Mouse (Mus musculus): ENCODE data around the gene Ace2. TPM values are rescaled to one million over a fixed set of nuclear protein-coding genes. Genes with fewer than 3 reads are reported as not detected.

The Ace2 gene
- polyA plus RNA-seq, 1 experiment = 0.08 TPM

GRCm38 (mm10) chrX:164173880-164174279 is 34.7 kb downstream of the Ace2 start:
- H3K4me3 ChIP-seq (ENCODE audit: control insufficient read depth, insufficient read depth, low read length) = no peak overlapping the region
- no peaks in the 10 kb centered on the region for H3K4me1 ChIP-seq (replicated peaks; ENCODE audit: control insufficient read depth, insufficient read depth, low read length)
- DNase-seq = no peak
- H3K27me3 ChIP-seq (ENCODE audit: control insufficient read depth, insufficient read depth, low read length) = no peaks in the 10 kb centered on the region
- 76% methylated on average over 4 of the region's 4 CpGs for WGBS
- no peaks in the 10 kb centered on the region for H3K36me3 ChIP-seq (ENCODE audit: control insufficient read depth, insufficient read depth, low read length)
- TF ChIP-seq CTCF (IDR thresholded peaks at IDR 0.05; ENCODE audit: borderline replicate concordance, control insufficient read depth, extremely low read depth, insufficient read depth, low read length, poor library complexity) (no peak), POLR2A (IDR thresholded peaks at IDR 0.05; ENCODE audit: control insufficient read depth, extremely low read depth, insufficient read depth, low read length, poor library complexity) (no peak)
- no peak overlapping the region for H3K27ac ChIP-seq (ENCODE audit: control insufficient read depth, insufficient read depth, low read length)

- H3K36me3 ChIP-seq (ENCODE audit: control insufficient read depth, insufficient read depth, low read length) = no peaks in the 10 kb centered on the region
- no peaks in the 10 kb centered on the region for H3K27me3 ChIP-seq (ENCODE audit: control insufficient read depth, insufficient read depth, low read length)
- TF ChIP-seq CTCF (IDR thresholded peaks at IDR 0.05; ENCODE audit: borderline replicate concordance, control insufficient read depth, extremely low read depth, insufficient read depth, low read length, poor library complexity) (no peak), POLR2A (IDR thresholded peaks at IDR 0.05; ENCODE audit: control insufficient read depth, extremely low read depth, insufficient read depth, low read length, poor library complexity) (no peak)
- 100% methylated on average over 1 of the region's 1 CpGs for WGBS
- no peak overlapping the region for H3K27ac ChIP-seq (ENCODE audit: control insufficient read depth, insufficient read depth, low read length)
- DNase-seq = no peak
- H3K4me3 ChIP-seq (ENCODE audit: control insufficient read depth, insufficient read depth, low read length) = no peak overlapping the region
- no peaks in the 10 kb centered on the region for H3K4me1 ChIP-seq (replicated peaks; ENCODE audit: control insufficient read depth, insufficient read depth, low read length)
Measured at GRCm38 (mm10) chrX:164175311-164175710, 36.2 kb downstream of the Ace2 start.

GRCm38 (mm10) chrX:164175780-164176179 is 36.6 kb downstream of the Ace2 start:
- DNase-seq = no peak
- no peak overlapping the region for H3K4me3 ChIP-seq (ENCODE audit: control insufficient read depth, insufficient read depth, low read length)
- H3K27ac ChIP-seq (ENCODE audit: control insufficient read depth, insufficient read depth, low read length) = no peak overlapping the region
- 56% methylated on average over 2 of the region's 2 CpGs for WGBS
- no peaks in the 10 kb centered on the region for H3K36me3 ChIP-seq (ENCODE audit: control insufficient read depth, insufficient read depth, low read length)
- H3K27me3 ChIP-seq (ENCODE audit: control insufficient read depth, insufficient read depth, low read length) = no peaks in the 10 kb centered on the region
- TF ChIP-seq CTCF (IDR thresholded peaks at IDR 0.05; ENCODE audit: borderline replicate concordance, control insufficient read depth, extremely low read depth, insufficient read depth, low read length, poor library complexity) (no peak), POLR2A (IDR thresholded peaks at IDR 0.05; ENCODE audit: control insufficient read depth, extremely low read depth, insufficient read depth, low read length, poor library complexity) (no peak)
- H3K4me1 ChIP-seq (replicated peaks; ENCODE audit: control insufficient read depth, insufficient read depth, low read length) = no peaks in the 10 kb centered on the region

- TF ChIP-seq CTCF (IDR thresholded peaks at IDR 0.05; ENCODE audit: borderline replicate concordance, control insufficient read depth, extremely low read depth, insufficient read depth, low read length, poor library complexity) (no peak), POLR2A (IDR thresholded peaks at IDR 0.05; ENCODE audit: control insufficient read depth, extremely low read depth, insufficient read depth, low read length, poor library complexity) (no peak)
- Histone ChIP-seq H3K27me3 (ENCODE audit: control insufficient read depth, insufficient read depth, low read length) (no peaks in the 10 kb centered on the region), H3K27ac (ENCODE audit: control insufficient read depth, insufficient read depth, low read length) (no peak overlapping the region), H3K4me3 (ENCODE audit: control insufficient read depth, insufficient read depth, low read length) (no peak overlapping the region), H3K4me1 (replicated peaks; ENCODE audit: control insufficient read depth, insufficient read depth, low read length) (no peaks in the 10 kb centered on the region), H3K36me3 (ENCODE audit: control insufficient read depth, insufficient read depth, low read length) (no peaks in the 10 kb centered on the region)
- DNase-seq = no peak
- WGBS = 89% methylated on average over 2 of the region's 2 CpGs
Measured at GRCm38 (mm10) chrX:164178856-164179255, 39.7 kb downstream of the Ace2 start.

- WGBS = 6% methylated on average over 3 of the region's 3 CpGs
- Histone ChIP-seq H3K36me3 (ENCODE audit: control insufficient read depth, insufficient read depth, low read length) (no peaks in the 10 kb centered on the region), H3K27ac (ENCODE audit: control insufficient read depth, insufficient read depth, low read length) (no peak overlapping the region), H3K4me3 (ENCODE audit: control insufficient read depth, insufficient read depth, low read length) (no peak overlapping the region), H3K4me1 (replicated peaks; ENCODE audit: control insufficient read depth, insufficient read depth, low read length) (no peaks in the 10 kb centered on the region), H3K27me3 (ENCODE audit: control insufficient read depth, insufficient read depth, low read length) (no peaks in the 10 kb centered on the region)
- TF ChIP-seq POLR2A (IDR thresholded peaks at IDR 0.05; ENCODE audit: control insufficient read depth, extremely low read depth, insufficient read depth, low read length, poor library complexity) (no peak), CTCF (IDR thresholded peaks at IDR 0.05; ENCODE audit: borderline replicate concordance, control insufficient read depth, extremely low read depth, insufficient read depth, low read length, poor library complexity) (no peak)
- peak; percentile 35 for DNase-seq
Measured at GRCm38 (mm10) chrX:164179746-164180145, 40.6 kb downstream of the Ace2 start.

- Histone ChIP-seq H3K4me3 (ENCODE audit: control insufficient read depth, insufficient read depth, low read length) (no peak overlapping the region), H3K27ac (ENCODE audit: control insufficient read depth, insufficient read depth, low read length) (no peak overlapping the region), H3K27me3 (ENCODE audit: control insufficient read depth, insufficient read depth, low read length) (no peaks in the 10 kb centered on the region), H3K4me1 (replicated peaks; ENCODE audit: control insufficient read depth, insufficient read depth, low read length) (no peaks in the 10 kb centered on the region), H3K36me3 (ENCODE audit: control insufficient read depth, insufficient read depth, low read length) (no peaks in the 10 kb centered on the region)
- peak; percentile 15 for DNase-seq
- WGBS = 30% methylated on average over 3 of the region's 3 CpGs
- TF ChIP-seq CTCF (IDR thresholded peaks at IDR 0.05; ENCODE audit: borderline replicate concordance, control insufficient read depth, extremely low read depth, insufficient read depth, low read length, poor library complexity) (no peak), POLR2A (IDR thresholded peaks at IDR 0.05; ENCODE audit: control insufficient read depth, extremely low read depth, insufficient read depth, low read length, poor library complexity) (no peak)
Measured at GRCm38 (mm10) chrX:164183844-164184243, 44.7 kb downstream of the Ace2 start.

GRCm38 (mm10) chrX:164189880-164190279 is 50.7 kb downstream of the Ace2 start:
- no peaks in the 10 kb centered on the region for H3K27me3 ChIP-seq (ENCODE audit: control insufficient read depth, insufficient read depth, low read length)
- no peak overlapping the region for H3K4me3 ChIP-seq (ENCODE audit: control insufficient read depth, insufficient read depth, low read length)
- TF ChIP-seq POLR2A (IDR thresholded peaks at IDR 0.05; ENCODE audit: control insufficient read depth, extremely low read depth, insufficient read depth, low read length, poor library complexity) (no peak), CTCF (IDR thresholded peaks at IDR 0.05; ENCODE audit: borderline replicate concordance, control insufficient read depth, extremely low read depth, insufficient read depth, low read length, poor library complexity) (no peak)
- H3K4me1 ChIP-seq (replicated peaks; ENCODE audit: control insufficient read depth, insufficient read depth, low read length) = no peaks in the 10 kb centered on the region
- H3K27ac ChIP-seq (ENCODE audit: control insufficient read depth, insufficient read depth, low read length) = no peak overlapping the region
- no peaks in the 10 kb centered on the region for H3K36me3 ChIP-seq (ENCODE audit: control insufficient read depth, insufficient read depth, low read length)
- no peak for DNase-seq

Data from thymus, adult 2 months (tissue).